Mouse (Mus musculus): ENCODE data around the gene Gm3448. TPM values are rescaled to one million over a fixed set of nuclear protein-coding genes. Genes with fewer than 3 reads are reported as not detected.
"Not testable (repeated sequence)": the region's sequence is repeated elsewhere in the genome, so short reads cannot be mapped to it uniquely, and the experiment has no call there.

Gm3448 gene
- 0.31 TPM for polyA plus RNA-seq (2012; fragmentation: generic; extraction: Trizol)

- H3K36me3 ChIP-seq (ENCODE audit: control insufficient read depth, insufficient read depth) = not testable (repeated sequence)
These were observed at the start of gene Gm3448, which contains the start of the genes Ermard and Tcte3 for GRCm38 (mm10) chr17:15041175-15041729. Gm3448 (minus strand) TSS chr17:15041537. Ermard (plus strand) TSS chr17:15041208. Tcte3 (minus strand) TSS chr17:15041488.

GRCm38 (mm10) chr17:15088591-15089001 is 47.3 kb upstream of the Gm3448 start:
- no peaks in the 10 kb centered on the region for H3K27me3 ChIP-seq (ENCODE audit: control insufficient read depth, insufficient read depth, insufficient read length)
- no peak overlapping the region for H3ac ChIP-seq (ENCODE audit: control insufficient read depth, insufficient read length)
- H3K36me3 ChIP-seq (ENCODE audit: control insufficient read depth, insufficient read depth) = no peaks in the 10 kb centered on the region
- H3K4me3 ChIP-seq = no peak overlapping the region
- TF ChIP-seq CEBPB (IDR thresholded peaks at IDR 0.05; ENCODE audit: insufficient read depth, poor library complexity, severe bottlenecking) (no peak), REST (IDR thresholded peaks at IDR 0.05; ENCODE audit: insufficient read depth, insufficient read length) (no peak), MYOG (IDR thresholded peaks at IDR 0.05; ENCODE audit: control insufficient read depth in 1 of 3, insufficient read depth in 1 of 3, insufficient read length in 2 of 3, low read depth in 2 of 3) (peak in 1 of 3 experiments; percentile 31), MYOD1 (IDR thresholded peaks at IDR 0.05; ENCODE audit: control insufficient read depth in 1 of 3, insufficient read length in 2 of 3, low read depth in 2 of 3) (no peak), USF1 (IDR thresholded peaks at IDR 0.05; ENCODE audit: low read depth) (no peak), MAX (IDR thresholded peaks at IDR 0.05; ENCODE audit: low read depth) (no peak), POLR2A (IDR thresholded peaks at IDR 0.05; ENCODE audit: insufficient read length, low read depth) (no peak), TCF3 (IDR thresholded peaks at IDR 0.05; ENCODE audit: insufficient read length, low read depth) (no peak)
- no peak overlapping the region for H3K4me2 ChIP-seq (ENCODE audit: low read depth)
- no peaks in the 10 kb centered on the region for H3K79me2 ChIP-seq (ENCODE audit: control insufficient read depth, insufficient read depth)

More at GRCm38 (mm10) chr17:15041175-15041729, at the start of gene Gm3448, which contains the start of the genes Ermard and Tcte3:
- H3ac ChIP-seq (ENCODE audit: control insufficient read depth, insufficient read length); H3K4me3 ChIP-seq; H3K27me3 ChIP-seq (ENCODE audit: control insufficient read depth, insufficient read depth, insufficient read length); H3K4me2 ChIP-seq (ENCODE audit: low read depth); H3K79me2 ChIP-seq (ENCODE audit: control insufficient read depth, insufficient read depth): not testable (repeated sequence)

- no peak for TF ChIP-seq MAX (IDR thresholded peaks at IDR 0.05; ENCODE audit: low read depth)
- TF ChIP-seq POLR2A (IDR thresholded peaks at IDR 0.05; ENCODE audit: insufficient read length, low read depth) = no peak
- no peak for TF ChIP-seq E2F4 (IDR thresholded peaks at IDR 0.05; ENCODE audit: insufficient read depth)
- peak in 1 of 3 experiments; percentile 22 for TF ChIP-seq MYOD1 (IDR thresholded peaks at IDR 0.05; ENCODE audit: control insufficient read depth in 1 of 3, insufficient read length in 2 of 3, low read depth in 2 of 3)
- no peak for TF ChIP-seq USF1 (IDR thresholded peaks at IDR 0.05; ENCODE audit: low read depth)
- no peak for TF ChIP-seq REST (IDR thresholded peaks at IDR 0.05; ENCODE audit: insufficient read depth, insufficient read length)
- no peak for TF ChIP-seq TCF12 (IDR thresholded peaks at IDR 0.05; ENCODE audit: insufficient read depth, poor library complexity, severe bottlenecking)
- TF ChIP-seq POLR2AphosphoS2 (IDR thresholded peaks at IDR 0.05; ENCODE audit: insufficient read length, low read depth) = no peak
These were observed 46.8 kb upstream of the Gm3448 start for GRCm38 (mm10) chr17:15088166-15088565.

GRCm38 (mm10) chr17:15085006-15085405 is 43.7 kb upstream of the Gm3448 start:
- Histone ChIP-seq H3K36me3 (ENCODE audit: control insufficient read depth, insufficient read depth) (no peaks in the 10 kb centered on the region), H3K4me2 (ENCODE audit: low read depth) (no peak overlapping the region), H3K79me2 (ENCODE audit: control insufficient read depth, insufficient read depth) (no peaks in the 10 kb centered on the region), H3K4me3 (no peak overlapping the region), H3ac (ENCODE audit: control insufficient read depth, insufficient read length) (no peak overlapping the region), H3K27me3 (ENCODE audit: control insufficient read depth, insufficient read depth, insufficient read length) (no peaks in the 10 kb centered on the region)
- TF ChIP-seq REST (IDR thresholded peaks at IDR 0.05; ENCODE audit: insufficient read depth, insufficient read length) (no peak), CEBPB (IDR thresholded peaks at IDR 0.05; ENCODE audit: insufficient read depth, poor library complexity, severe bottlenecking) (no peak)

More at GRCm38 (mm10) chr17:15088166-15088565, 46.8 kb upstream of the Gm3448 start:
- no peaks in the 10 kb centered on the region for H3K79me2 ChIP-seq (ENCODE audit: control insufficient read depth, insufficient read depth)
- H3K36me3 ChIP-seq (ENCODE audit: control insufficient read depth, insufficient read depth) = no peaks in the 10 kb centered on the region
- no peak overlapping the region for H3ac ChIP-seq (ENCODE audit: control insufficient read depth, insufficient read length)
- H3K27me3 ChIP-seq (ENCODE audit: control insufficient read depth, insufficient read depth, insufficient read length) = no peaks in the 10 kb centered on the region
- no peak overlapping the region for H3K4me3 ChIP-seq
- H3K4me2 ChIP-seq (ENCODE audit: low read depth) = no peak overlapping the region

GRCm38 (mm10) chr17:15084226-15084848 is 43.0 kb upstream of the Gm3448 start:
- TF ChIP-seq USF1 (IDR thresholded peaks at IDR 0.05; ENCODE audit: low read depth) (no peak), MYOG (IDR thresholded peaks at IDR 0.05; ENCODE audit: control insufficient read depth in 1 of 3, insufficient read depth in 1 of 3, insufficient read length in 2 of 3, low read depth in 2 of 3) (peak in 2 of 3 experiments; percentile 76 to 82), MYOD1 (IDR thresholded peaks at IDR 0.05; ENCODE audit: control insufficient read depth in 1 of 3, insufficient read length in 2 of 3, low read depth in 2 of 3) (peak in 2 of 3 experiments; percentile 54 to 66), REST (IDR thresholded peaks at IDR 0.05; ENCODE audit: insufficient read depth, insufficient read length) (no peak), MAX (IDR thresholded peaks at IDR 0.05; ENCODE audit: low read depth) (no peak), CEBPB (IDR thresholded peaks at IDR 0.05; ENCODE audit: insufficient read depth, poor library complexity, severe bottlenecking) (no peak), SRF (IDR thresholded peaks at IDR 0.05; ENCODE audit: control insufficient read depth, insufficient read length, low read depth) (no peak), POLR2A (IDR thresholded peaks at IDR 0.05; ENCODE audit: insufficient read length, low read depth) (no peak), TCF12 (IDR thresholded peaks at IDR 0.05; ENCODE audit: insufficient read depth, poor library complexity, severe bottlenecking) (peak; percentile 7)
- Histone ChIP-seq H3ac (ENCODE audit: control insufficient read depth, insufficient read length) (no peak overlapping the region), H3K4me3 (no peak overlapping the region), H3K4me2 (ENCODE audit: low read depth) (no peak overlapping the region), H3K79me2 (ENCODE audit: control insufficient read depth, insufficient read depth) (no peaks in the 10 kb centered on the region), H3K27me3 (ENCODE audit: control insufficient read depth, insufficient read depth, insufficient read length) (no peaks in the 10 kb centered on the region), H3K36me3 (ENCODE audit: control insufficient read depth, insufficient read depth) (no peaks in the 10 kb centered on the region)
